In the genomic region with DNA sequence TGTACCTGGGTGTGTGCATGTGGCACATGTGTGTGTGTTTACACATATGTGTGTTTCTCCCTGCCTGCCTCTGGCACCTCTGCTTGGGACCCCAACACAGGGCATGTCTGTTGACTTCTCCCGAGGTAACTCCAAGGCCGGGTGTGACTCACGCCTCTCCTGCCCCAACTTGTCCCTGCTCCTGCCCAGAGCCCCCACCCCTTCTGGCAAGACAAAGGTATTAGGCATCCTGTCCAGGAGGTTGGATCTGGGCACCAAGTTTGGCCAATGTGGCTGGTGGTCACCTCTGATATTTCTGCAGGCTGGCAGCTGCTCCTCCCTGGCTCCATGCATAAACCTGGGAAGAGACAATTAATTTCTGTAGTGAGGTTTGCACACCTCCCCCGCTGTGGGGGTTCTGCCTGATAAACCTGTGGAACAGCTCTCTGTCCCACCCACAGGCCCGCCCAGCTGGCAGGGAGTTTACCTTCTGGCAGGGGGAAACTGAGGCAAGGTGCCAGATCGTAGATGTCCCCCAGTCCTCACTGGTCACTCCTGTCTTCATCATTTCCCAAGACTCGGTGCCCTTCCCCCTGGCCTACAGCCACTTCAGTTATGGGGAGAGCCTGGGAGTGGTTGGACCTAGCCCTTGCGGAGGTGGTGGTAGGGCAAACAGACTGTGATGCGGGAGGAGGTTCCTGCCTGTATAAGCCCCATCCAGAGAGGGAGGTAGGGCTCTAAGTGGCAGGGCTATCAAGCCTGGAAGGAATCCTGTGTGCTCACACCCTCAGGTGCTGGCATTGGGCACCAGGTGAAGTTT, we compare ENCODE assay signal across 9 mouse cellular contexts. TPM values are rescaled to one million over a fixed set of nuclear protein-coding genes. Genes with fewer than 3 reads are reported as not detected.
DNase-seq lines count a peak whose midpoint lies in the region; TF ChIP-seq lines count a peak whose summit lies in the region.
"Had no signal": no experiment of that assay in that cellular context is flagged by ENCODE, and none has a peak within 500 bp of the region (broad histone marks: within the 10 kb centered on the region; RNA-seq: fewer than 3 reads in every experiment).

No protein-coding gene starts in this region.

- H3K27ac ChIP-seq in kidney, adult 2 months (ENCODE audit: insufficient read depth, low read depth, low read length) = no peak overlapping the region
- H3K27ac ChIP-seq in limb, embryonic 10.5 days = peak overlapping the region; percentile 32; the same call in 1 of the 2 replicates
- H3K27ac ChIP-seq: neural tube, embryonic 12.5 days had no signal

- H3K4me3 ChIP-seq in kidney, adult 2 months (ENCODE audit: insufficient read depth, low read depth, low read length) = peak overlapping the region; percentile 96; the same call in 1 of the 2 replicates
- peak overlapping the region; percentile 80 for H3K4me3 ChIP-seq in limb, embryonic 10.5 days

- TF ChIP-seq POLR2A in kidney, adult 2 months (IDR thresholded peaks at IDR 0.05; ENCODE audit: low read depth, low read length) = no peak

- H3K27me3 ChIP-seq in kidney, adult 2 months (replicated peaks; ENCODE audit: control insufficient read depth, insufficient read depth, low read length) = no peaks in the 10 kb centered on the region
- no peaks in the 10 kb centered on the region; the same call in 1 of the 2 replicates for H3K27me3 ChIP-seq in limb, embryonic 10.5 days (ENCODE audit: low read depth, poor library complexity, severe bottlenecking)
- H3K27me3 ChIP-seq: neural tube, embryonic 12.5 days had no signal

- WGBS in kidney, adult 2 months = 68% methylated on average over 9 of the region's 9 CpGs
- 84% methylated on average over 9 of the region's 9 CpGs for WGBS in limb, embryonic 10.5 days

- no peak for TF ChIP-seq CTCF in kidney, adult 2 months (conservative IDR thresholded peaks at IDR 0.05; ENCODE audit: insufficient read depth, insufficient read length, low read depth, low read length)

- H3K4me1 ChIP-seq in kidney, adult 2 months (ENCODE audit: control insufficient read depth, insufficient read depth, low read length) = peaks cover 18% of the 10 kb centered on the region
- peaks cover 26% of the 10 kb centered on the region for H3K4me1 ChIP-seq in limb, embryonic 10.5 days

- no peaks in the 10 kb centered on the region for H3K36me3 ChIP-seq in kidney, adult 2 months (ENCODE audit: control insufficient read depth, insufficient read depth, low read length)
- peaks cover 17% of the 10 kb centered on the region; the same call in 1 of the 2 replicates for H3K36me3 ChIP-seq in limb, embryonic 10.5 days
- H3K36me3 ChIP-seq: neural tube, embryonic 12.5 days had no signal

- no peak for DNase-seq in kidney, adult 2 months
- DNase-seq in kidney, postnatal 10 days = no peak
- DNase-seq in cerebellum, postnatal 10 days = peak; percentile 56 to 57
- DNase-seq in limb, embryonic 10.5 days (ENCODE audit: low spot score) = no peak
- DNase-seq in lung, postnatal 4 days = peak; percentile 65 to 85
- DNase-seq in gastrocnemius, postnatal 10 days = no peak
- no peak for DNase-seq in retina, embryonic 14.5 days (ENCODE audit: low spot score)
- no peak for DNase-seq in spleen, adult 18-20 months

- no peaks in the 10 kb centered on the region for H3K9me3 ChIP-seq in limb, embryonic 10.5 days (replicated peaks)
- H3K9me3 ChIP-seq: neural tube, embryonic 12.5 days had no signal

RNA-seq across cellular contexts. Expression of a gene that starts 1.7 kb away (rescaled TPM):
- polyA plus RNA-seq in kidney, adult 2 months (2012; rRNA removed) = 26.6 and 31.1 TPM in 2 replicates
- polyA plus RNA-seq in limb, embryonic 10.5 days (2016; fragmentation: Nextera tagmentation; extraction: Ambion mirVana) = 0.15 and 0.38 TPM in 2 replicates
- 1 to 10 TPM; 4.2 to 4.5 TPM for total RNA-seq in gastrocnemius, postnatal 10 days (2021)

RNA-seq across cellular contexts. Expression of a gene that starts 26.8 kb away (rescaled TPM):
- polyA plus RNA-seq in kidney, adult 2 months (2012; rRNA removed) = 49.5 and 63.2 TPM in 2 replicates
- polyA plus RNA-seq in limb, embryonic 10.5 days (2016; fragmentation: Nextera tagmentation; extraction: Ambion mirVana) = 118 and 120 TPM in 2 replicates
- total RNA-seq in gastrocnemius, postnatal 10 days (2021) = 10 to 100 TPM; 11.3 to 12.9 TPM

RNA-seq across cellular contexts. Expression of a gene that starts 31.4 kb away (rescaled TPM):
- polyA plus RNA-seq in kidney, adult 2 months (2012; rRNA removed) = 224 and 317 TPM in 2 replicates
- 72.5 and 74.9 TPM in 2 replicates for polyA plus RNA-seq in limb, embryonic 10.5 days (2016; fragmentation: Nextera tagmentation; extraction: Ambion mirVana)
- total RNA-seq in gastrocnemius, postnatal 10 days (2021) = 10 to 100 TPM; 54.0 to 64.8 TPM

RNA-seq across cellular contexts. Expression of a gene that starts 33.0 kb away (rescaled TPM):
- polyA plus RNA-seq in kidney, adult 2 months (2012; rRNA removed) = 92.3 and 145 TPM in 2 replicates
- polyA plus RNA-seq in limb, embryonic 10.5 days (2016; fragmentation: Nextera tagmentation; extraction: Ambion mirVana) = 10.4 and 15.2 TPM in 2 replicates
- 10 to 100 TPM; 11.9 to 19.3 TPM for total RNA-seq in gastrocnemius, postnatal 10 days (2021)

RNA-seq across cellular contexts. Expression of a gene that starts 55.6 kb away (rescaled TPM):
- polyA plus RNA-seq in kidney, adult 2 months (2012; rRNA removed) = 71.3 and 76.3 TPM in 2 replicates
- 193 and 206 TPM in 2 replicates for polyA plus RNA-seq in limb, embryonic 10.5 days (2016; fragmentation: Nextera tagmentation; extraction: Ambion mirVana)
- total RNA-seq in gastrocnemius, postnatal 10 days (2021) = 100 to 1,000 TPM in 1 of 2 experiments, 10 to 100 TPM in 1; 88.6 to 123 TPM

Comparison
In these comparisons a context has a peak if more than half of its experiments do, and no peak if none do; other contexts are left out.
1. DNase-seq: peak in cerebellum, postnatal 10 days (2 of 2) and lung, postnatal 4 days (2 of 2); none in kidney, adult 2 months (single experiment), kidney, postnatal 10 days (single experiment), limb, embryonic 10.5 days (single experiment), gastrocnemius, postnatal 10 days (single experiment), retina, embryonic 14.5 days (single experiment) and spleen, adult 18-20 months (0 of 2).
2. RNA of a gene that starts 1.7 kb away (polyA plus RNA-seq): 26.6 to 31.1 TPM in kidney, adult 2 months; 0.15 to 0.38 TPM in limb, embryonic 10.5 days; every median in the first group is over 10 times any median in the second.